Mouse (Mus musculus): Measurements from ENCODE around the gene Eci3. TPM values are rescaled to one million over a fixed set of nuclear protein-coding genes. Genes with fewer than 3 reads are reported as not detected.
A peak's percentile ranks its signal among the peaks of the same experiment; 100 is the strongest.
"Not testable (repeated sequence)": the region's sequence is repeated elsewhere in the genome, so short reads cannot be mapped to it uniquely, and the experiment has no call there.

Gene Eci3
- total RNA-seq (2021): 2.3 and 3.8 TPM in 2 replicates
- long read RNA-seq, experiment 1, partial matches to known transcripts: 2 of 2 reads
- long read RNA-seq, experiment 1, other reads (novel, unspliced or antisense): 0 of 2 reads
- long read RNA-seq, experiment 2: 0 reads

GRCm38 (mm10) chr13:34963511-34964397 lies at the start of gene Eci3:
TSS of gene Eci3 (minus strand) at chr13:34963810.
- DNase-seq: peak; percentile 58

GRCm38 (mm10) chr13:34995925-34996324 lies 32.3 kb upstream of the Eci3 start:
- DNase-seq: peak; percentile 51

- DNase-seq: peak; percentile 99
Observed at GRCm38 (mm10) chr13:34993983-34994811, 30.6 kb upstream of the Eci3 start.

GRCm38 (mm10) chr13:34993595-34993982 lies 30.0 kb upstream of the Eci3 start:
- no peak for DNase-seq

- DNase-seq: no peak
Observed at GRCm38 (mm10) chr13:34993085-34993484, 29.5 kb upstream of the Eci3 start.

GRCm38 (mm10) chr13:34991581-34992273 lies 28.1 kb upstream of the Eci3 start:
- DNase-seq: no peak

GRCm38 (mm10) chr13:34983479-34983878 lies 19.9 kb upstream of the Eci3 start:
- not testable (repeated sequence) for DNase-seq

- DNase-seq: not testable (repeated sequence)
Observed at GRCm38 (mm10) chr13:34978635-34979034, 15.0 kb upstream of the Eci3 start.

- DNase-seq: no peak
Observed at GRCm38 (mm10) chr13:34977410-34977809, 13.8 kb upstream of the Eci3 start.

- DNase-seq: peak; percentile 27
Observed at GRCm38 (mm10) chr13:34976116-34976515, 12.5 kb upstream of the Eci3 start.

- no peak for DNase-seq
Observed at GRCm38 (mm10) chr13:34973770-34974169, 10.2 kb upstream of the Eci3 start.

GRCm38 (mm10) chr13:34973149-34973548 lies 9.5 kb upstream of the Eci3 start:
- DNase-seq: no peak

- not testable (repeated sequence) for DNase-seq
Observed at GRCm38 (mm10) chr13:34972456-34972855, 8.8 kb upstream of the Eci3 start.

GRCm38 (mm10) chr13:34965647-34966046 lies 2.0 kb upstream of the Eci3 start:
- DNase-seq: not testable (repeated sequence)

- no peak for DNase-seq
Observed at GRCm38 (mm10) chr13:34964866-34965265, 1.3 kb upstream of the Eci3 start.

GRCm38 (mm10) chr13:34964419-34964818 lies 809 bp upstream of the Eci3 start:
- peak; percentile 12 for DNase-seq

GRCm38 (mm10) chr13:34960996-34961770 lies 2.4 kb downstream of the Eci3 start:
- DNase-seq: no peak

GRCm38 (mm10) chr13:34958158-34958557 lies 5.5 kb downstream of the Eci3 start:
- DNase-seq: not testable (repeated sequence)

GRCm38 (mm10) chr13:34956901-34957300 lies 6.7 kb downstream of the Eci3 start:
- DNase-seq: no peak

- not testable (repeated sequence) for DNase-seq
Observed at GRCm38 (mm10) chr13:34951437-34951836, 12.2 kb downstream of the Eci3 start.

GRCm38 (mm10) chr13:34942370-34942769 lies 21.2 kb downstream of the Eci3 start:
- no peak for DNase-seq

Measured in adrenal gland, postnatal 14 days (tissue).